Mouse (Mus musculus) G1E (cell line): ENCODE results near the gene Sfrp2.

Source experiments
- CTCF ChIP-seq: IDR thresholded peaks from 2 replicates; pipeline ENCODE4 v1.5.1; 2012; ENCODE audit warnings: low read depth, low read length, inconsistent platforms, mixed read lengths
- GATA1 ChIP-seq: IDR thresholded peaks from 2 replicates; pipeline ENCODE4 v1.6.1; 2012; ENCODE audit warnings: borderline replicate concordance, low read length, inconsistent platforms, mixed read lengths
- GATA2 ChIP-seq: IDR thresholded peaks from 2 replicates; pipeline ENCODE4 v1.6.1; 2012; ENCODE audit warnings: low read depth, low read length, inconsistent platforms, borderline replicate concordance
- POLR2AphosphoS5 ChIP-seq: IDR thresholded peaks from 2 replicates; pipeline ENCODE4 v1.6.1; 2012; ENCODE audit warnings: low read depth, low read length, inconsistent platforms; ENCODE audit not compliant: insufficient replicate concordance
- TAL1 ChIP-seq: conservative IDR thresholded peaks from 2 replicates; pipeline ENCODE4 v1.6.1; 2012; ENCODE audit warnings: low read depth, low read length, inconsistent platforms, mixed read lengths

DNA sequence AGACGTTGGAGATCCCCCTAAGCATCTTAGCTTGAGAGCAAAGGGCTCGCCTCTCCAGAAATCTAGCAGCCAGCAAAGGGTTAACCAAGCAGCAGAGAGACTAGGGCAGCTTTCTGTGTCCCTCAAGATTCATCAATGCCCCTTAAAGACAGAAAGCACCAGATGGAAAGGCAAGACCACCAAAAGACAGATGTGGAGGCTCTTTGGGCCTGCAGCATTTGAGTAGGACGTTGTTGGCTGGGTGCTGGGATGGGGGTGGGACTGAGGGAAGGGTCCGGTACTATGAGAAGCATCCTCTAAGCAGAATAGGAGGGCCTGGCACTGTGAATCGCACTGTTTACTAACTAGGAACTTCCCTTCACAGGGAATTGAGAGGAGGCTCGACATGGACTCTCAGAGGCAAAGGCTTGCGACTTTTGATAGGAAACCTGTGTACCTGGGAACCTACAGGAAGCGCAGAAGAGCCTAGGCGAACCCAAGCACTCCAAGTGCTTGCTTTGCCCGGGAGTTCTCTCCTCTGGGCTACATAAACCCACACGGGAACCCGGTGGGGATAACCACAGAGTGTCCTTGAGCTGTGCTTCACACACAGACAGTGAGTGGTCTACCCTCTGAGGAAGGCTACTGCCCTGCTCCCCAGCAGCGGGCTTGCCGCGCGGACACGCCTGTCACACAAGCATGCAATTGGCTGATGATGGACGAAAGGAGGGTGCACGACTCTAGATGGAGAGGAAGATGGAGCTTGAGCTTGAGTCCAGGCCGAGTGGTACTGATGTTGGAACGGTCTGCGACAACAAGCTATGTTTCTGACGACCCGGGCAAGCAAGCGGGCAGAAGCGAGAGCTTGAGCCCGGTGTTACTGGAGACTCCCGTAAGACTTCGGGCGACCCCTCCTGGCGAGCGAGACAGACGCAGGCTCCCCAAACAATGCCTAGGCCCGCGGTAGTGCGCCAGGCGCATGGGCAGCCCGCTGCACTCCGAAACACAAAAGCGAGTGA is 2.3 kb upstream of the Sfrp2 start:
- no peak for TF ChIP-seq CTCF
- TF ChIP-seq GATA1, result no peak
- TF ChIP-seq POLR2AphosphoS5, result no peak
- TF ChIP-seq GATA2, result no peak
- TF ChIP-seq TAL1, result no peak
